Mouse (Mus musculus): ENCODE results near the gene Gse1. TPM values are rescaled to one million over a fixed set of nuclear protein-coding genes. Genes with fewer than 3 reads are reported as not detected.

Gse1 gene
- total RNA-seq, 1 experiment = 21.4 TPM

DNA sequence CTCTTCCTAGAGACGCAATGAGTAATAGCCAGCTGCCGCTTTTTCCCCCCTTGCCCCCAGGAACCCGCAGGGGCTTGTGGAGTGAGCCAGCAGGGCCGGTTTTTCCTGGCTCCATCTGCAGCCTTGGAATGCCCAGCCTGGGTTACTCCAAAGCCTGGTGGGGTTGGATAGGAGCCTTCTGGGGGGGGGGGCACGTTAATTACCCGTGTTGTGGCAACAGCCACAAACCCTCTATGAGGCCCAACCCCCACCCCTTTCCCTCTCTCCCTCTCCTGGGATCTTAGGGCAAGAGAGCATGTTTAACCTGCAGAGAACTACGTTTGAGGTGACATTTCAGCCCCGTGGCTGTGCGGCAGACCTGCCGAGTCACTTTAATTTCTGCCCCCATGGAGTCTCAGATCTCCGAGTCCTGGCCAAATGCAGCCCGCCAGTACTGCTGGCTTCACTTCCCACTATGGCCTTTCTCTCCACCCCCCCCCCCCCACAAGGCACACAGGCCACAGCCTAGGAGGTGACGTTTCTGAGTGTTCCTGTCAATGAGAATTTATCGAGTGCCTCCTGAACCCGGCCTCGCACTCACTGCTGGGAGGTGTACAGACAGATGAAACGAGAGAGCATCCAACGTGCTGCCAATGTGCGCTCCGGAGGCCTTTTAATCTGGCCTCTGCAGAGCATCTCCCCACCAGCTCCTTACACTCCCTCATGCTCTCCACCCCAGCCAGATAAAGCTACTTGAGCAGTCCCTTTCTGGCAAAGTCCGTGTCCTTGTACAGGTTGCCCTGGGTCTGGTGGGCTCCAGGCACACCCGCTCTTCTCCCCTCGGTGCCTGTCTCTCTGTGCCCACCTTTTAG is 311.7 kb downstream of the Gse1 start:
- Histone ChIP-seq H3K27ac (ENCODE audit: insufficient read depth, low read depth, low read length, poor library complexity, severe bottlenecking) (no peak overlapping the region), H3K36me3 (ENCODE audit: control insufficient read depth, insufficient read depth, low read length, poor library complexity, severe bottlenecking) (peaks cover 3% of the 10 kb centered on the region; the same call in 1 of the 2 replicates), H3K4me1 (ENCODE audit: control insufficient read depth in 2 of 2, insufficient read depth in 2 of 2, low read length in 2 of 2, poor library complexity in 1 of 2) (peaks cover 2 to 38% of the 10 kb centered on the region in 2 experiments; a peak in 3 of 4 replicates), H3K4me3 (ENCODE audit: insufficient read depth in 1 of 2, low read depth in 1 of 2, low read length in 2 of 2, poor library complexity in 1 of 2, severe bottlenecking in 1 of 2) (peak overlapping the region in 1 of 2 experiments; percentile 76; a peak in 2 of 4 replicates), H3K9ac (ENCODE audit: insufficient read depth, low read depth, low read length, poor library complexity, severe bottlenecking) (peak overlapping the region; percentile 84; the same call in 1 of the 2 replicates), H3K9me3 (ENCODE audit: control insufficient read depth, insufficient read depth, low read depth, low read length) (no peaks in the 10 kb centered on the region)
- TF ChIP-seq CHD2 (IDR thresholded peaks at IDR 0.05; ENCODE audit: low read depth, low read length) = no peak
- in situ Hi-C loops (cut with MboI; ENCODE audit: low sequenced_read_pairs in 2 of 2, unreplicated experiment in 2 of 2) = no loop called here
- no peak for DNase-seq (ENCODE audit: low read depth, low spot score)

DNA sequence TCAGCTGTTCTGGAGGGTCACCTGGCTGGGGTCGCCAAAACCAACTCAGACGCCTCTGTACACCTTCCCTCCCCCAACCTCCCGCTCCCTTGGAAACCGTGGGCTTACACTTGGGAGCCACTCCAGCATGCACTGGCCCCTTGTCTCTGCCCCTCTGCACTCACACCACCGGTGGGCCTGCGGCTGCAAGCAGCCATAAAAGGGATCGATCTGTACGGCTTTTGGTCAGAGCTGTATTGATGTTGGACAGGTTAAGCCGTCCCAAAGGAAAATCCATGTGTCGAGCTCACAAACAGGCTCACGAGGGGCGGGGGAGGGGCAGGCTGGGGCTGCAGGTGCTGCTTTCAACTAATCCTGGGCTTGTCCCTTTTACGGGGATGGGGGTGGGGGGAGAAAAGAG is 314.7 kb downstream of the Gse1 start:
- in situ Hi-C loops (cut with MboI; ENCODE audit: low sequenced_read_pairs in 2 of 2, unreplicated experiment in 2 of 2) = no loop called here
- Histone ChIP-seq H3K36me3 (ENCODE audit: control insufficient read depth, insufficient read depth, low read length, poor library complexity, severe bottlenecking) (peaks cover 5% of the 10 kb centered on the region; the same call in 1 of the 2 replicates), H3K27ac (ENCODE audit: insufficient read depth, low read depth, low read length, poor library complexity, severe bottlenecking) (no peak overlapping the region), H3K4me3 (ENCODE audit: insufficient read depth in 1 of 2, low read depth in 1 of 2, low read length in 2 of 2, poor library complexity in 1 of 2, severe bottlenecking in 1 of 2) (peak overlapping the region in 1 of 2 experiments; percentile 31; a peak in 1 of 4 replicates), H3K9ac (ENCODE audit: insufficient read depth, low read depth, low read length, poor library complexity, severe bottlenecking) (no peak overlapping the region), H3K4me1 (ENCODE audit: control insufficient read depth in 2 of 2, insufficient read depth in 2 of 2, low read length in 2 of 2, poor library complexity in 1 of 2) (peaks cover 4 to 60% of the 10 kb centered on the region in 2 experiments; a peak in 3 of 4 replicates), H3K9me3 (ENCODE audit: control insufficient read depth, insufficient read depth, low read depth, low read length) (no peaks in the 10 kb centered on the region)
- TF ChIP-seq HCFC1 (IDR thresholded peaks at IDR 0.05; ENCODE audit: borderline replicate concordance, insufficient read depth, low read length) (no peak), MAFK (IDR thresholded peaks at IDR 0.05; ENCODE audit: insufficient read depth, low read depth, low read length) (no peak), ZC3H11A (IDR thresholded peaks at IDR 0.05; ENCODE audit: borderline replicate concordance, low read depth, low read length) (no peak), CHD2 (IDR thresholded peaks at IDR 0.05; ENCODE audit: low read depth, low read length) (no peak), ZNF384 (IDR thresholded peaks at IDR 0.05; ENCODE audit: low read depth, low read length) (no peak)
- no peak for DNase-seq (ENCODE audit: low read depth, low spot score)

DNA sequence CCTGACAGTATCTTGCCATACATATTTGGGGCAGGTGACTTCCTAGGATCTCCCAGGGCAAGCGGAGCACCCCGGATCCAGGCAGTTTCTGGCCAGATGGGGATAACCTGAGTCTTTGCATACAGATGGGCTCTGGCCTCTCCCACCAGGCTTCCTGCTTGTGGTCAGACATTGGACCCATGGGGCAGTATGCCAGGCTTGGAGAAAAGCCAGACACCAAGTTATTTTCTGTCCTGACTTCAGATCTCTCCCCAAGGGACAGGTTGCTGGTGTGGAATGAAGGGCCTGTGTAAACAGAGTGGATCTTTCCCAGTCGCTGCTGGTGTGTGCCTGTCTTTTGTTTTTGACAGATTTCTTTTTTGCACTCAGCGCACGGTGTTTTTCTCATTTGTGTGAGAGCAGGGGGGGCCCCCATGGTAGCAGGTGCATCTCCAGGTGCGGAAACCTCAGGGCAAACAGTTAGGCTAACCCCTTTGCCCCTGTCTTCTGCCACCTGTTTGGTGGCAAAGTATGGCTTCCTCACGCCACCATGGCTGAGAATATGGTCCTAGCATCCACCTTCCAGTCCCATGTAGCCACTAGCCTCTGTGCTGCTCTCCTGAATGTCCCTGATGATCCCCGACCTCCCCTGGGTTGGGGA is 315.3 kb downstream of the Gse1 start:
- Histone ChIP-seq H3K9me3 (ENCODE audit: control insufficient read depth, insufficient read depth, low read depth, low read length) (no peaks in the 10 kb centered on the region), H3K27ac (ENCODE audit: insufficient read depth, low read depth, low read length, poor library complexity, severe bottlenecking) (no peak overlapping the region), H3K36me3 (ENCODE audit: control insufficient read depth, insufficient read depth, low read length, poor library complexity, severe bottlenecking) (peaks cover 5% of the 10 kb centered on the region; the same call in 1 of the 2 replicates), H3K4me1 (ENCODE audit: control insufficient read depth in 2 of 2, insufficient read depth in 2 of 2, low read length in 2 of 2, poor library complexity in 1 of 2) (peaks cover 8 to 64% of the 10 kb centered on the region in 2 experiments), H3K4me3 (ENCODE audit: insufficient read depth in 1 of 2, low read depth in 1 of 2, low read length in 2 of 2, poor library complexity in 1 of 2, severe bottlenecking in 1 of 2) (no peak overlapping the region), H3K9ac (ENCODE audit: insufficient read depth, low read depth, low read length, poor library complexity, severe bottlenecking) (no peak overlapping the region)
- DNase-seq (ENCODE audit: low read depth, low spot score) = no peak
- TF ChIP-seq HCFC1 (IDR thresholded peaks at IDR 0.05; ENCODE audit: borderline replicate concordance, insufficient read depth, low read length) (no peak), ZNF384 (IDR thresholded peaks at IDR 0.05; ENCODE audit: low read depth, low read length) (no peak), CHD2 (IDR thresholded peaks at IDR 0.05; ENCODE audit: low read depth, low read length) (no peak), MAFK (IDR thresholded peaks at IDR 0.05; ENCODE audit: insufficient read depth, low read depth, low read length) (no peak), ZC3H11A (IDR thresholded peaks at IDR 0.05; ENCODE audit: borderline replicate concordance, low read depth, low read length) (no peak)
- in situ Hi-C loops (cut with MboI; ENCODE audit: low sequenced_read_pairs in 2 of 2, unreplicated experiment in 2 of 2) = no loop called here

DNA sequence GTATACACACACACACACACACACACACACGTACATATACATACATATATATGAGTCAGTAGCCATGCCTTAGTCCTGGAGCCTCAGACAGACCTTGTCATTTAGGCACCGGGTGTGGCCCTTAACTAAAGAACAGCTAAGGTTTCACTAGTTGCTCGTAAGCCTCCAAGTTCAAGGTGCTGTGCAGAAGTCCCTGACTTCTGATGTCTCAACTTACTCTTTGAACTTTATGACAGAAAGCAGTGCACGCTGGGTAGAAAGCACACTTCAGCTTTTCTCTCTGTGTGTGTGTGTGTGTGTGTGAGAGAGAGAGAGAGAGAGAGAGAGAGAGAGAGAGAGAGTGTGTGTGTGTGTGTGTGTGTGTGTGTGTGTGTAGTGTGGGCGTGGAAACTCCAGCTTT is 315.9 kb downstream of the Gse1 start:
- Histone ChIP-seq H3K4me3 (ENCODE audit: insufficient read depth in 1 of 2, low read depth in 1 of 2, low read length in 2 of 2, poor library complexity in 1 of 2, severe bottlenecking in 1 of 2) (no peak overlapping the region), H3K9me3 (ENCODE audit: control insufficient read depth, insufficient read depth, low read depth, low read length) (no peaks in the 10 kb centered on the region), H3K9ac (ENCODE audit: insufficient read depth, low read depth, low read length, poor library complexity, severe bottlenecking) (no peak overlapping the region), H3K27ac (ENCODE audit: insufficient read depth, low read depth, low read length, poor library complexity, severe bottlenecking) (no peak overlapping the region), H3K4me1 (ENCODE audit: control insufficient read depth in 2 of 2, insufficient read depth in 2 of 2, low read length in 2 of 2, poor library complexity in 1 of 2) (peaks cover 9 to 65% of the 10 kb centered on the region in 2 experiments), H3K36me3 (ENCODE audit: control insufficient read depth, insufficient read depth, low read length, poor library complexity, severe bottlenecking) (peaks cover 5% of the 10 kb centered on the region; the same call in 1 of the 2 replicates)
- DNase-seq (ENCODE audit: low read depth, low spot score) = no peak
- in situ Hi-C loops (cut with MboI; ENCODE audit: low sequenced_read_pairs in 2 of 2, unreplicated experiment in 2 of 2) = no loop called here
- TF ChIP-seq ZNF384 (IDR thresholded peaks at IDR 0.05; ENCODE audit: low read depth, low read length) (no peak), ZC3H11A (IDR thresholded peaks at IDR 0.05; ENCODE audit: borderline replicate concordance, low read depth, low read length) (no peak), MAFK (IDR thresholded peaks at IDR 0.05; ENCODE audit: insufficient read depth, low read depth, low read length) (no peak), HCFC1 (IDR thresholded peaks at IDR 0.05; ENCODE audit: borderline replicate concordance, insufficient read depth, low read length) (no peak), CHD2 (IDR thresholded peaks at IDR 0.05; ENCODE audit: low read depth, low read length) (no peak)
